18 mouse cellular contexts compared by ENCODE assay signal in genomic region chr6:101184103-101184785, GRCm38 (mm10).
DNase-seq lines count a peak whose midpoint lies in the region; ATAC-seq and TF ChIP-seq lines count a peak whose summit lies in the region.
"Had no signal": no experiment of that assay in that cellular context is flagged by ENCODE, and none has a peak within 500 bp of the region (broad histone marks: within the 10 kb centered on the region; RNA-seq: fewer than 3 reads in every experiment).

No protein-coding gene starts in this region.

- H3K4me1 ChIP-seq in hindbrain, embryonic 14.5 days (replicated peaks; ENCODE audit: control insufficient read depth, insufficient read depth, low read length), result 0 out of 2 replicates have a peak, but pooled peaks cover 13% of the 10 kb centered on the region
- H3K4me1 ChIP-seq in hindbrain, embryonic 11.5 days (replicated peaks; ENCODE audit: control insufficient read depth, insufficient read depth, low read length), result no peaks in the 10 kb centered on the region
- no peaks in the 10 kb centered on the region; the same call in 1 of the 2 replicates for H3K4me1 ChIP-seq in midbrain, postnatal 0 days (ENCODE audit: insufficient read depth, low read length)
- H3K4me1 ChIP-seq in midbrain, embryonic 16.5 days (ENCODE audit: control insufficient read depth, insufficient read depth, low read length), result no peaks in the 10 kb centered on the region
- H3K4me1 ChIP-seq in heart, embryonic 12.5 days (replicated peaks), result peaks cover 10% of the 10 kb centered on the region

- H3K9me3 ChIP-seq in hindbrain, embryonic 14.5 days (ENCODE audit: control insufficient read depth, low read length), result no peaks in the 10 kb centered on the region
- no peaks in the 10 kb centered on the region for H3K9me3 ChIP-seq in hindbrain, embryonic 11.5 days (ENCODE audit: control insufficient read depth, low read length)
- no peaks in the 10 kb centered on the region for H3K9me3 ChIP-seq in midbrain, postnatal 0 days (ENCODE audit: low read length)
- H3K9me3 ChIP-seq in midbrain, embryonic 16.5 days (replicated peaks; ENCODE audit: control insufficient read depth, low read length, poor library complexity, severe bottlenecking), result no peaks in the 10 kb centered on the region
- no peaks in the 10 kb centered on the region for H3K9me3 ChIP-seq in heart, embryonic 12.5 days (replicated peaks)
- H3K9me3 ChIP-seq: heart, embryonic 15.5 days; limb, embryonic 10.5 days; midbrain, embryonic 10.5 days; neural tube, embryonic 13.5 days had no signal

- no peaks in the 10 kb centered on the region; the same call in 1 of the 2 replicates for H3K27me3 ChIP-seq in hindbrain, embryonic 14.5 days (ENCODE audit: control insufficient read depth, insufficient read depth, low read length)
- H3K27me3 ChIP-seq in hindbrain, embryonic 11.5 days (ENCODE audit: control insufficient read depth, insufficient read depth, low read length), result no peaks in the 10 kb centered on the region
- H3K27me3 ChIP-seq in midbrain, postnatal 0 days (ENCODE audit: insufficient read depth, low read length), result no peaks in the 10 kb centered on the region
- no peaks in the 10 kb centered on the region for H3K27me3 ChIP-seq in midbrain, embryonic 16.5 days (ENCODE audit: control insufficient read depth, insufficient read depth, low read depth, low read length)
- no peaks in the 10 kb centered on the region for H3K27me3 ChIP-seq in heart, embryonic 12.5 days (replicated peaks)
- H3K27me3 ChIP-seq: heart, embryonic 15.5 days; neural tube, embryonic 13.5 days had no signal

- no peak overlapping the region for H3K9ac ChIP-seq in hindbrain, embryonic 14.5 days
- H3K9ac ChIP-seq in hindbrain, embryonic 11.5 days (ENCODE audit: low read depth, low read length), result no peak overlapping the region
- H3K9ac ChIP-seq in midbrain, postnatal 0 days (replicated peaks; ENCODE audit: low read length, poor library complexity, severe bottlenecking), result no peak overlapping the region
- H3K9ac ChIP-seq in midbrain, embryonic 16.5 days (ENCODE audit: low read depth, low read length), result no peak overlapping the region
- H3K9ac ChIP-seq in heart, embryonic 12.5 days, result no peak overlapping the region
- H3K9ac ChIP-seq: heart, embryonic 15.5 days; neural tube, embryonic 13.5 days had no signal

- H3K4me2 ChIP-seq in hindbrain, embryonic 14.5 days (replicated peaks), result no peak overlapping the region
- no peak overlapping the region for H3K4me2 ChIP-seq in hindbrain, embryonic 11.5 days (replicated peaks; ENCODE audit: low read depth, low read length)
- no peak overlapping the region for H3K4me2 ChIP-seq in midbrain, postnatal 0 days (ENCODE audit: low read depth, low read length, poor library complexity, severe bottlenecking)
- H3K4me2 ChIP-seq in midbrain, embryonic 16.5 days (ENCODE audit: low read length), result no peak overlapping the region
- no peak overlapping the region for H3K4me2 ChIP-seq in heart, embryonic 12.5 days
- H3K4me2 ChIP-seq: heart, embryonic 15.5 days; liver, embryonic 11.5 days; neural tube, embryonic 13.5 days had no signal

- DNase-seq in hindbrain, embryonic 14.5 days (ENCODE audit: low spot score), result no peak
- DNase-seq in hindbrain, embryonic 11.5 days (ENCODE audit: low spot score), result no peak
- DNase-seq in midbrain, postnatal 0 days (ENCODE audit: low spot score), result peak; percentile 34
- DNase-seq in layer of hippocampus, postnatal 25 days (ENCODE audit: extremely low spot score in 1 of 2, low spot score in 1 of 2), result peak; percentile 13 to 18
- peak; percentile 23 for DNase-seq in telencephalon, adult 2 months (ENCODE audit: low read depth, low spot score)
- no peak for DNase-seq in testis, postnatal 14 days (ENCODE audit: low spot score)
- DNase-seq: heart, adult 11 months; kidney, adult 11 months; lung, adult 2 months; lung, postnatal 36 days; spleen, adult 18-20 months had no signal

- 50% methylated on average over 10 of the region's 10 CpGs for WGBS in hindbrain, embryonic 14.5 days
- 68% methylated on average over 10 of the region's 10 CpGs for WGBS in hindbrain, embryonic 11.5 days
- WGBS in midbrain, postnatal 0 days, result 58% methylated on average over 10 of the region's 10 CpGs
- WGBS in midbrain, embryonic 16.5 days, result 52% methylated on average over 10 of the region's 10 CpGs
- 71% methylated on average over 10 of the region's 10 CpGs for WGBS in heart, embryonic 12.5 days

- ATAC-seq in hindbrain, embryonic 14.5 days (ENCODE audit: low FRiP score), result peak; percentile 41; the same call in 1 of the 2 replicates
- no peak for ATAC-seq in hindbrain, embryonic 11.5 days (ENCODE audit: low FRiP score)
- ATAC-seq in midbrain, postnatal 0 days (ENCODE audit: low FRiP score), result no peak
- ATAC-seq in midbrain, embryonic 16.5 days, result no peak
- ATAC-seq in heart, embryonic 12.5 days (ENCODE audit: insufficient number of reproducible peaks, low FRiP score), result no peak

- H3K4me3 ChIP-seq in hindbrain, embryonic 14.5 days (replicated peaks; ENCODE audit: low read length), result no peak overlapping the region
- no peak overlapping the region for H3K4me3 ChIP-seq in hindbrain, embryonic 11.5 days (ENCODE audit: low read depth, low read length)
- H3K4me3 ChIP-seq in midbrain, postnatal 0 days (ENCODE audit: low read depth, low read length), result no peak overlapping the region
- H3K4me3 ChIP-seq in midbrain, embryonic 16.5 days (ENCODE audit: low read depth, low read length), result no peak overlapping the region
- H3K4me3 ChIP-seq in heart, embryonic 12.5 days, result no peak overlapping the region
- H3K4me3 ChIP-seq: heart, embryonic 15.5 days; limb, embryonic 10.5 days; midbrain, embryonic 10.5 days; neural tube, embryonic 13.5 days had no signal

- TF ChIP-seq CTCF in midbrain, postnatal 0 days (IDR thresholded peaks at IDR 0.05), result no peak

- H3K36me3 ChIP-seq in hindbrain, embryonic 14.5 days (replicated peaks; ENCODE audit: control insufficient read depth, insufficient read depth), result no peaks in the 10 kb centered on the region
- H3K36me3 ChIP-seq in hindbrain, embryonic 11.5 days (ENCODE audit: control insufficient read depth, insufficient read depth, low read length), result no peaks in the 10 kb centered on the region
- no peaks in the 10 kb centered on the region for H3K36me3 ChIP-seq in midbrain, postnatal 0 days (ENCODE audit: insufficient read depth, low read length)
- no peaks in the 10 kb centered on the region for H3K36me3 ChIP-seq in midbrain, embryonic 16.5 days (ENCODE audit: control insufficient read depth, insufficient read depth, low read length)
- H3K36me3 ChIP-seq in heart, embryonic 12.5 days, result no peaks in the 10 kb centered on the region
- H3K36me3 ChIP-seq: heart, embryonic 15.5 days; limb, embryonic 10.5 days; midbrain, embryonic 10.5 days; neural tube, embryonic 13.5 days had no signal

- H3K27ac ChIP-seq in hindbrain, embryonic 14.5 days, result no peak overlapping the region
- H3K27ac ChIP-seq in hindbrain, embryonic 11.5 days (ENCODE audit: low read depth, low read length), result no peak overlapping the region
- no peak overlapping the region for H3K27ac ChIP-seq in midbrain, postnatal 0 days (ENCODE audit: low read depth, low read length)
- no peak overlapping the region for H3K27ac ChIP-seq in midbrain, embryonic 16.5 days (ENCODE audit: low read length)
- no peak overlapping the region for H3K27ac ChIP-seq in heart, embryonic 12.5 days (ENCODE audit: poor library complexity, severe bottlenecking)
- H3K27ac ChIP-seq: heart, embryonic 15.5 days; limb, embryonic 10.5 days; midbrain, embryonic 10.5 days; neural tube, embryonic 13.5 days had no signal

Comparison
In these comparisons a context has a peak if more than half of its experiments do, and no peak if none do; other contexts are left out.
1. DNase-seq: peak in midbrain, postnatal 0 days (single experiment), layer of hippocampus, postnatal 25 days (2 of 2) and telencephalon, adult 2 months (single experiment); none in hindbrain, embryonic 14.5 days (single experiment), hindbrain, embryonic 11.5 days (single experiment) and testis, postnatal 14 days (single experiment).